Mouse (Mus musculus): ENCODE measurements around the gene Nudt14. TPM values are rescaled to one million over a fixed set of nuclear protein-coding genes. Genes with fewer than 3 reads are reported as not detected.

The Nudt14 gene
- polyA plus RNA-seq, 1 experiment from 2014 or later: 21.7 TPM

DNA sequence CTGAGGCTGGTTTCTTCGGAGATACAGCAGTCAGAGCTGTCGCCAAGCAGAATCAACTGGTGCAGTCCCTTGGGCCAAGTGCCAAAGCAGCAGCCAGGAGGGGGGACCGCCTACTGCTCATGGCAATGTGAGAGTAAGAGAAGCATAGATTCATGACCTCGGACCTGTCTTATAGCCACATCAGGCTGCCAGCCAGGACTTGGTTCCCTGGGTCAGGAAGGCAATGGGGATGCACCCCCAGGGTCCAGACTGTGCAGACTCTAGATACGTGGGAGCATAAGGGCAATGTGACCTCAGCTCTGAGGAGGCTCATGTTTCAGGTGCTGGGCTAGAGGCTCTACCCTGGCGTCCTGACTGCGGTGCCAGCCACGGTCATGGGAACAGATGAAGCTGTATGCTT, 38.0 kb downstream of the Nudt14 start:
- Histone ChIP-seq H3K4me1 (no peaks in the 10 kb centered on the region), H3K36me3 (no peaks in the 10 kb centered on the region), H3K27me3 (replicated peaks) (0 out of 2 replicates have a peak, but pooled peaks cover 4% of the 10 kb centered on the region), H3K4me2 (no peak overlapping the region), H3K9ac (no peak overlapping the region), H3K27ac (no peak overlapping the region), H3K4me3 (no peak overlapping the region), H3K9me3 (replicated peaks) (no peaks in the 10 kb centered on the region)
- 70% methylated on average over 8 of the region's 8 CpGs for WGBS (ENCODE audit: insufficient replicate concordance)
- no peak for ATAC-seq

DNA sequence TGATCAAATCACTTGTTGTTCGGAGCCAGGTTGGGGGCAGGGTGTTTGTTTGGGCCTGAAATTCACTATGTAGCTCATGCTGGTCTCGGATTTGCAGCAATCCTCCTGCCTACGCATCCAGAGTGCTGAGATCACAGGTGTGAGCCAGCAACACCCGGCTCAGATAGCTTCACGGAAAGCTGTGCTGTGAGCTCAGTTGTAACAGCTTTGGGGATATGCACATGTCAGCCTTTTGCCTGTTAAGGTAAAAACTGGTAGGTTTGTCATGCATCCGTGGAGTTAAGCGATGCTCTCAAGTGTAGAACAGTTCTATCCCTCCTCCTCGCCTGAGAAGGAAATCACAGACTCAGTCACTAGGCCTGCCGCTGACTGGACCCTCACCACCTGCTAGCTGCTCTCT, 41.3 kb downstream of the Nudt14 start:
- Histone ChIP-seq H3K27me3 (replicated peaks) (peaks cover 20% of the 10 kb centered on the region), H3K4me1 (no peaks in the 10 kb centered on the region), H3K9me3 (replicated peaks) (no peaks in the 10 kb centered on the region), H3K4me3 (no peak overlapping the region), H3K36me3 (no peaks in the 10 kb centered on the region), H3K4me2 (no peak overlapping the region), H3K9ac (no peak overlapping the region), H3K27ac (no peak overlapping the region)
- WGBS (ENCODE audit: insufficient replicate concordance): 71% methylated on average over 9 of the region's 9 CpGs
- no peak for ATAC-seq

DNA sequence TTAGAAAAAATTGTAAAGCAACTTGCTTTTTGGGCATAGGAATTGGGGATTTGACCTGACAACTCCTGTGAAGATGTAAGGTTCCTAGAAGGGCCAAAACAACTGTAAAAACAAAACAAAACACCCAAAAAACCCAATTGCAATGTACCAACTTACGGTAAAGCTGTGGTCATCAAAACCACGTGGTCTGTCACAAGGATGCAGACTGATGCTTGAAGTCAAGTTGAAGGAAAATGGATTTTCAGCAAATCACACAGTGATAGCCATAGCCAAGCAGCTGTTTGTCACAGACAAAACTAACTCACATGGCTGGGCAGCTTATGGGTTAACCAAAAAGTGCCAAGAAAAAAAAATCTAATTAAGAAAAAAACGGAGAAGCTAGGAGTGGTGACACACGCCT, 43.0 kb downstream of the Nudt14 start:
- Histone ChIP-seq H3K27ac (no peak overlapping the region), H3K4me2 (no peak overlapping the region), H3K27me3 (replicated peaks) (peaks cover 36% of the 10 kb centered on the region), H3K9ac (no peak overlapping the region), H3K9me3 (replicated peaks) (no peaks in the 10 kb centered on the region), H3K36me3 (no peaks in the 10 kb centered on the region), H3K4me1 (0 out of 2 replicates have a peak, but pooled peaks cover 6% of the 10 kb centered on the region), H3K4me3 (no peak overlapping the region)
- ATAC-seq: no peak
- 55% methylated on average over 4 of the region's 4 CpGs for WGBS (ENCODE audit: insufficient replicate concordance)

DNA sequence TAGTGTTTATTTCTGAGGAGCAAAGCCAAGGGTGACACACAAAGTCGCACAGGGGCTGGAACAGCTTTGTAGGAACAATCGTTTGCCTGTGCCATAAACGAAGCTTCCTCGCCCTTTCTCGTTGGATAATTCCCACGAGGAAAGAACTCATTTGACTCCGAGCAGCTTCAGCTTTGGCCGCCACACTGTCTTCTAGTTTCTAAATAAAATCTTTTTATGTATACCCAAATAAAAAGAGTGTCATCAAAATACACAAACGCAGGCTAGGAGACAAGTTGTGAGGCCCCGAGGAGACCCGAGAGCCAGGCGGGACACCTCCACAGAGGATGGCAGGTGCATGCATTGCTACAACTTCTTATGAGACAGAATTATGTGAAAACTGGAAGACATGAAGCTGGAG, 43.6 kb downstream of the Nudt14 start:
- ATAC-seq: no peak
- 68% methylated on average over 12 of the region's 12 CpGs for WGBS (ENCODE audit: insufficient replicate concordance)
- Histone ChIP-seq H3K36me3 (no peaks in the 10 kb centered on the region), H3K27me3 (replicated peaks) (peaks cover 43% of the 10 kb centered on the region), H3K4me2 (no peak overlapping the region), H3K9ac (no peak overlapping the region), H3K4me1 (0 out of 2 replicates have a peak, but pooled peaks cover 6% of the 10 kb centered on the region), H3K27ac (no peak overlapping the region), H3K9me3 (replicated peaks) (no peaks in the 10 kb centered on the region), H3K4me3 (no peak overlapping the region)

DNA sequence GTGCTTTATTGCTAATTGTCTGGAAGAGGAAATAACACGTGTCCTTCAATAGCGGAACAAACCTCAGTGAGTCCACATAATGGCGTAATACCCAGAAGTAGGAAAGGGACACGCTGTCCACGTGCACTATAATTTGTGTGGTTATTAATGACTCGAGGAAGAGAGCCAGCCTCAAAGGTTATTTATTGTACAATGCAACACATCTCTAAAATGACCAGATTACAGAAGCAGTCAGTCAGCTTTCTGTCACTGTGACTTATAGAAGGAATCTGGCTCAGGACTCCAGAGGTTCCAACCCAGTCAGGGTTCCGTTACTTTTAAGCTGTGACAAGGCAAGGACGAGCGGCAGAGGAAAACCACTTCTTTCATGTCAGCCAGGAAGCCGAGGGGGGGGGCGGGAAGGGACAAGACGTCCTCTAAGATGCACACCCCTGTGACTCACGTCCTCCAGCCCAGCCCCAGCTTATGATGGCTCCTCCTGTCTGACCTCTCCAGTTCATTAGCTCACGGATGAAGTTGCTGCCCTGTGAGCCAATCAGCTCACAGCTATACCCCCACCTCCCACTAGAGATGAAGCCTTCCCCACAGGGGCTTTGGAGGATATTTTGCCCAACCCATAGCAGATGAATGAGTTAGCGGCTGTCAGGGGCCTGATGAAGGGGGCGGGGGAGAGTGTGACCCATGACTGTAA, 44.3 kb downstream of the Nudt14 start:
- H3K27me3 ChIP-seq (replicated peaks): peaks cover 47% of the 10 kb centered on the region
- H3K9me3 ChIP-seq (replicated peaks): no peaks in the 10 kb centered on the region
- H3K36me3 ChIP-seq: no peaks in the 10 kb centered on the region
- 16% methylated on average over 16 of the region's 16 CpGs for WGBS (ENCODE audit: insufficient replicate concordance)
- no peak for ATAC-seq
- no peak overlapping the region for H3K4me2 ChIP-seq
- H3K27ac ChIP-seq: no peak overlapping the region
- H3K4me1 ChIP-seq: 0 out of 2 replicates have a peak, but pooled peaks cover 6% of the 10 kb centered on the region
- no peak overlapping the region for H3K4me3 ChIP-seq
- H3K9ac ChIP-seq: no peak overlapping the region

DNA sequence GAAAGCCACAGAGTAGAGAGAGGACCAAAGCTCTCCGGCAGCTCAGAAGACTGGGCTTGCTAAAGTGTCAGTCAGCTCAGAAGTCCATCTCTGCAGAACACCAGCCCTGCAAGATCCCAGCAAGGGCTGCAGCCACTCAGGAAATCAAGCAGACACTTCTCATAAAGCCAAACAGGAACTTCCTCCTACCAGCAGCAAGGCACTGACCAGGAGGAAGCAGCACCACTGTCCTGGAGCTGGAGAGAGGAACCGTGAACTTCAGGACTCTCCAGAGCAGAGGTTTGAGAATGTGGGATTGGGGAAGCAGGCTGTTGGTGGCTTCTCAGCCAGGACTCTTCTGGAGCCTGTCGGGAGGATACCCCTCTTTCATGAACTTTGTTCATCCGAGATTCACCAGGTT, 47.0 kb downstream of the Nudt14 start:
- Histone ChIP-seq H3K27ac (no peak overlapping the region), H3K4me3 (no peak overlapping the region), H3K36me3 (no peaks in the 10 kb centered on the region), H3K4me1 (0 out of 2 replicates have a peak, but pooled peaks cover 6% of the 10 kb centered on the region), H3K9me3 (replicated peaks) (no peaks in the 10 kb centered on the region), H3K4me2 (no peak overlapping the region), H3K9ac (no peak overlapping the region), H3K27me3 (replicated peaks) (peaks cover 47% of the 10 kb centered on the region)
- no peak for ATAC-seq
- WGBS (ENCODE audit: insufficient replicate concordance): 15% methylated on average over 4 of the region's 4 CpGs

DNA sequence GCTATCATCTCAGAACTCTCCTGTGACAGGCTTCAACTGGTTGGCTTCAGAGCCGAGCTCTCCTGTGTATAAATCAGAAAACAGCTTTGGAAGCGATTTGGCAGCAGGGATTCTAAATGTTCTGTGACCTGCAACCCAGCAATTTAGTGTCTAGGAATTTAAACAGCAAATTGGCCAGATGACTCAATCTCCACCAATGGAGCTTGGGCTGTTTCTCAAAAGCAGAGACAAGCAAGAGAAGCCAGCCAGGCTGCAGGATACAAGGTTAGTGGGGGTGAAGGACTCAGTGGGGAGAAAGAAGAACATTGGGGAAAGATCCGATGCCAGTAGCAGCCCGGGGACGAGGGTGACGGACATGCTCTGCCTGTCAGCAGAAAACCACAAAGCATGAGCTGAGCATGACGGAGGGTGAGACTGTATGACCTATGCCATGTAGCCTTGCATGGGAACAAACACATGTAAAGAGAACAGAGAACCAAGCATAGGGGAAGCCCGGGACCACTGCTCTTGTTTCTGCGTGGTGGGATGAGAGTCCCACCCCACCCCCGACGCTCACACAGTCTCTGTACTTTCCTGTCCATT, 47.5 kb downstream of the Nudt14 start:
- Histone ChIP-seq H3K4me2 (no peak overlapping the region), H3K27ac (no peak overlapping the region), H3K27me3 (replicated peaks) (peaks cover 47% of the 10 kb centered on the region), H3K9me3 (replicated peaks) (no peaks in the 10 kb centered on the region), H3K4me1 (0 out of 2 replicates have a peak, but pooled peaks cover 6% of the 10 kb centered on the region), H3K9ac (no peak overlapping the region), H3K36me3 (no peaks in the 10 kb centered on the region), H3K4me3 (no peak overlapping the region)
- no peak for ATAC-seq
- 20% methylated on average over 11 of the region's 11 CpGs for WGBS (ENCODE audit: insufficient replicate concordance)

DNA sequence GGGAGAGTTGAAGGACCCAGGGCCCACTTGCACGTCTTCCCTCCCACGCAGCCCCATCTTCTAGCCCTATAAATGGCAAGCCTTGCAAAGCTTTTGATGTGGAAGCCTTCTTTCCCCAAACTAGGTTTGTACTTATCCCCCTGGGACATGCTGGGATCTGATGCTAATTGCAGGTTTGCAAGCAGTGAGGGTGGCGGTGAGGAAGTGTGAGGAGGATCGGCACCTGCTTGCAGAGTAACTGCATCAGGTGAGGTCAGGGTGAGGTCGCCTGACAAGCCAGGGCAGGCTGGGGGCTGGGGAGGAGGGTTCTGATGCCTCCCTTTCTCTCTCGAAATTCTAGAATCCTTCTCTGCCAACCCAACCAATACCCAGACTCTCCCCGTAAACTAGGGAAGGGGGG, 56.5 kb downstream of the Nudt14 start:
- H3K27ac ChIP-seq: no peak overlapping the region
- H3K36me3 ChIP-seq: no peaks in the 10 kb centered on the region
- no peak for ATAC-seq
- no peaks in the 10 kb centered on the region; the same call in 1 of the 2 replicates for H3K9me3 ChIP-seq (replicated peaks)
- 51% methylated on average over 7 of the region's 7 CpGs for whole genome bisulfite sequencing (ENCODE audit: insufficient replicate concordance)
- H3K9ac ChIP-seq: no peak overlapping the region
- H3K27me3 ChIP-seq (replicated peaks): peaks cover 11% of the 10 kb centered on the region
- H3K4me1 ChIP-seq: no peaks in the 10 kb centered on the region
- H3K4me2 ChIP-seq: no peak overlapping the region
- H3K4me3 ChIP-seq: no peak overlapping the region

Small RNA genes within 50 kb of the gene (microRNA-seq; reads per million reads assigned to microRNA genes)
- not detected for gene Mir6941

Other genes starting within 250 kb of the Nudt14 start
- gene Cep170b, start 221.7 kb downstream of the Nudt14 start, polyA plus RNA-seq (2016; fragmentation: Nextera tagmentation; extraction: Ambion mirVana): 5.0 and 5.2 TPM in 2 replicates
- gene Pld4, start 181.5 kb downstream of the Nudt14 start, polyA plus RNA-seq (2016; fragmentation: Nextera tagmentation; extraction: Ambion mirVana): 7.9 and 8.0 TPM in 2 replicates
- gene Ahnak2, start 139.5 kb downstream of the Nudt14 start, polyA plus RNA-seq (2016; fragmentation: Nextera tagmentation; extraction: Ambion mirVana): 0.13 and 0.23 TPM in 2 replicates
- gene Clba1, start 133.2 kb downstream of the Nudt14 start, polyA plus RNA-seq (2016; fragmentation: Nextera tagmentation; extraction: Ambion mirVana): 1.1 and 1.2 TPM in 2 replicates
- gene Cdca4, start 112.7 kb downstream of the Nudt14 start, polyA plus RNA-seq (2016; fragmentation: Nextera tagmentation; extraction: Ambion mirVana): 82.0 and 86.0 TPM in 2 replicates
- gene Gpr132, start 73.9 kb downstream of the Nudt14 start, polyA plus RNA-seq (2016; fragmentation: Nextera tagmentation; extraction: Ambion mirVana): 0.32 and 0.61 TPM in 2 replicates
- gene Jag2, start 12.3 kb downstream of the Nudt14 start, polyA plus RNA-seq (2016; fragmentation: Nextera tagmentation; extraction: Ambion mirVana): 0.57 and 0.64 TPM in 2 replicates
- 9.2 and 10.1 TPM in 2 replicates for gene Btbd6, start 34.4 kb upstream of the Nudt14 start, polyA plus RNA-seq (2016; fragmentation: Nextera tagmentation; extraction: Ambion mirVana)
- gene Brf1, start 58.6 kb upstream of the Nudt14 start, polyA plus RNA-seq (2016; fragmentation: Nextera tagmentation; extraction: Ambion mirVana): 46.2 and 47.1 TPM in 2 replicates
- gene Pacs2, start 72.4 kb upstream of the Nudt14 start, polyA plus RNA-seq (2016; fragmentation: Nextera tagmentation; extraction: Ambion mirVana): 8.3 and 9.6 TPM in 2 replicates
- gene Tex22, start 132.4 kb upstream of the Nudt14 start, polyA plus RNA-seq (2016; fragmentation: Nextera tagmentation; extraction: Ambion mirVana): not detected in 2 replicates
- 7.2 and 7.7 TPM in 2 replicates for gene Mta1, start 156.2 kb upstream of the Nudt14 start, polyA plus RNA-seq (2016; fragmentation: Nextera tagmentation; extraction: Ambion mirVana)
- gene Crip2, start 198.1 kb upstream of the Nudt14 start, polyA plus RNA-seq (2016; fragmentation: Nextera tagmentation; extraction: Ambion mirVana): 52.1 and 53.5 TPM in 2 replicates
- gene Crip1, start 204.2 kb upstream of the Nudt14 start, polyA plus RNA-seq (2016; fragmentation: Nextera tagmentation; extraction: Ambion mirVana): 96.9 and 99.8 TPM in 2 replicates
- 18.3 and 18.5 TPM in 2 replicates for gene Tedc1, start 214.3 kb upstream of the Nudt14 start, polyA plus RNA-seq (2016; fragmentation: Nextera tagmentation; extraction: Ambion mirVana)
- 1.0 and 1.2 TPM in 2 replicates for gene Tmem121, start 243.8 kb upstream of the Nudt14 start, polyA plus RNA-seq (2016; fragmentation: Nextera tagmentation; extraction: Ambion mirVana)

Measured in liver, embryonic 12.5 days (tissue).